Comparison of ENCODE assay signal across 13 mouse cellular contexts in the genomic region with DNA sequence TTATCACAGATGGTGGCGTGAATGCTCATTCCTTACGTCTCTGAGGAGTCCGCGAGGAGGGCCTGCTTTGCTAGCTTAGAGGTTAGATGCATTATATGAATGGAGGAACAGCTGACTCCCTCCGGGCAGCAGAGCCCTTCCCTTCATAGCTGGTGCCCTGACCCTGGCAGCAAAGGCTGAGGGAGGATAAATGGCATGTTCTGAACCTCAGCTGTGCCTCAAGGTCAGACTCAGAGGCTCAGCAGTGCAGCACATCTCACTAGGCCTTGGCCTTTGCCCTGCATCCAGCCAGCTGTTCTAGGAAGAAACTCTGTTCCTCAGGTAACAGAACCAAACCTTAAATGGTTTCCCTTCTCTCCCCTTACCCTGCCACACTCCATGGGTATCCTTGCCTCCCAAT.
"Had no signal": no experiment of that assay in that cellular context is flagged by ENCODE, and none has a peak within 500 bp of the region (broad histone marks: within the 10 kb centered on the region; RNA-seq: fewer than 3 reads in every experiment).

No protein-coding gene starts in this region.

- H3K4me3 ChIP-seq: layer of hippocampus, adult 2 months; limb, embryonic 13.5 days; midbrain, embryonic 10.5 days; myocyte; neural tube, embryonic 15.5 days had no signal

- DNase-seq: kidney, postnatal 4 days; left cerebral cortex, postnatal 4 days; lung, adult 18-20 months; midbrain, embryonic 14.5 days; right cerebral cortex, adult 18-20 months; right cerebral cortex, postnatal 25 days; thymus, postnatal 36 days had no signal

- H3K27ac ChIP-seq: layer of hippocampus, adult 2 months; limb, embryonic 13.5 days; liver, embryonic 14.5 days; midbrain, embryonic 10.5 days; neural tube, embryonic 15.5 days had no signal
